Comparison of ENCODE assay signal across 19 mouse cellular contexts in the genomic region with DNA sequence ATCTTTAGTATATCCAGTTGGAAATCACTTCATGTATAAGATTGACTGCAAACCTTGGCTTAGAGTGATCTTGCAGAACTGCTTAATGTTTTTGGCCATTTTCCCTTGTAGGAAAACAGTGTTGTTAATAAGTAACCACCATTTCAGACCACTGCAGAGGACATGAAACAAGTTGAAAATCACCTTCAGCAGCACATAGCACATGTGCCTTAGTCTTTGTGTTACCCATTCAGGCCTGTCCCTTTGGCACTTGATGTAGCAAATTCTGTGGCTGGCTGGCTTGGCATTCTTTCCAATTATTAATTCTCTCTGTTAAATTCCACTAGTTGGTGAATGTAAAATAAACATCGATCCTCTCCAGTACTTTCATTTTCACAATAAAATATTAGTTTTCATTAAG. TPM values are rescaled to one million over a fixed set of nuclear protein-coding genes. Genes with fewer than 3 reads are reported as not detected.
DNase-seq lines count a peak whose midpoint lies in the region; ATAC-seq and TF ChIP-seq lines count a peak whose summit lies in the region.
"Had no signal": no experiment of that assay in that cellular context is flagged by ENCODE, and none has a peak within 500 bp of the region (broad histone marks: within the 10 kb centered on the region; RNA-seq: fewer than 3 reads in every experiment).

No protein-coding gene starts in this region.

- no peaks in the 10 kb centered on the region for H3K4me1 ChIP-seq in kidney, embryonic 14.5 days (ENCODE audit: control insufficient read depth, insufficient read depth, low read length)
- H3K4me1 ChIP-seq in kidney, postnatal 0 days (replicated peaks; ENCODE audit: insufficient read depth, low read length): no peaks in the 10 kb centered on the region
- H3K4me1 ChIP-seq: embryonic facial prominence, embryonic 13.5 days; forebrain, embryonic 12.5 days; hindbrain, embryonic 13.5 days had no signal

- H3K27me3 ChIP-seq in kidney, embryonic 14.5 days (ENCODE audit: control insufficient read depth, insufficient read depth, low read length): no peaks in the 10 kb centered on the region
- no peaks in the 10 kb centered on the region for H3K27me3 ChIP-seq in kidney, postnatal 0 days (ENCODE audit: insufficient read depth, low read length)
- H3K27me3 ChIP-seq: embryonic facial prominence, embryonic 13.5 days; forebrain, embryonic 12.5 days; hindbrain, embryonic 13.5 days had no signal

- no peak overlapping the region for H3K9ac ChIP-seq in kidney, embryonic 14.5 days (ENCODE audit: low read depth, low read length)
- no peak overlapping the region for H3K9ac ChIP-seq in kidney, postnatal 0 days (ENCODE audit: low read depth, low read length)
- H3K9ac ChIP-seq: embryonic facial prominence, embryonic 13.5 days; forebrain, embryonic 12.5 days; hindbrain, embryonic 13.5 days had no signal

- 83% methylated on average over 1 of the region's 1 CpGs for WGBS in kidney, embryonic 14.5 days
- 86% methylated on average over 1 of the region's 1 CpGs for WGBS in kidney, postnatal 0 days

- peak; percentile 4 for DNase-seq in kidney, adult 18-20 months
- DNase-seq in kidney, adult 8-10 months: peak; percentile 25 to 71
- DNase-seq in kidney, postnatal 0 days (ENCODE audit: low spot score): peak; percentile 2
- DNase-seq in kidney, postnatal 36 days: peak; percentile 20 to 60
- no peak for DNase-seq in spleen, postnatal 4 days (ENCODE audit: low spot score in 2 of 2)
- DNase-seq in heart, adult 11 months: no peak
- DNase-seq in thymus, postnatal 10 days (ENCODE audit: low spot score in 2 of 2): no peak
- DNase-seq: adrenal gland, adult 2 months; adrenal gland, postnatal 25 days; cerebellum, adult 18-20 months; cerebellum, adult 9-11 months; cerebellum, postnatal 36 days; gastrocnemius, postnatal 14 days; heart, postnatal 10 days had no signal

- ATAC-seq in kidney, embryonic 14.5 days (ENCODE audit: low FRiP score, low TSS enrichment): no peak
- ATAC-seq in kidney, postnatal 0 days (replicated peaks; ENCODE audit: low FRiP score, low read depth): 0 out of 2 replicates have a peak, but pooled peaks have one; percentile 66
- ATAC-seq: forebrain, embryonic 16.5 days had no signal

- H3K36me3 ChIP-seq in kidney, embryonic 14.5 days (ENCODE audit: control insufficient read depth, insufficient read depth, low read length): no peaks in the 10 kb centered on the region
- no peaks in the 10 kb centered on the region for H3K36me3 ChIP-seq in kidney, postnatal 0 days (ENCODE audit: insufficient read depth, low read length)
- H3K36me3 ChIP-seq: embryonic facial prominence, embryonic 13.5 days; forebrain, embryonic 12.5 days; hindbrain, embryonic 13.5 days had no signal

- no peak overlapping the region for H3K27ac ChIP-seq in kidney, embryonic 14.5 days (ENCODE audit: low read depth, low read length)
- H3K27ac ChIP-seq in kidney, postnatal 0 days: no peak overlapping the region
- H3K27ac ChIP-seq: embryonic facial prominence, embryonic 13.5 days; forebrain, embryonic 12.5 days; hindbrain, embryonic 13.5 days had no signal

- H3K9me3 ChIP-seq in kidney, embryonic 14.5 days (ENCODE audit: control insufficient read depth, low read length): no peaks in the 10 kb centered on the region
- H3K9me3 ChIP-seq in kidney, postnatal 0 days (replicated peaks; ENCODE audit: low read length): no peaks in the 10 kb centered on the region
- H3K9me3 ChIP-seq: forebrain, embryonic 12.5 days had no signal

- H3K4me2 ChIP-seq in kidney, embryonic 14.5 days (replicated peaks; ENCODE audit: low read depth, low read length): no peak overlapping the region
- no peak overlapping the region for H3K4me2 ChIP-seq in kidney, postnatal 0 days (ENCODE audit: low read length)
- H3K4me2 ChIP-seq: embryonic facial prominence, embryonic 13.5 days; forebrain, embryonic 12.5 days; hindbrain, embryonic 13.5 days had no signal

- H3K4me3 ChIP-seq in kidney, embryonic 14.5 days (ENCODE audit: low read length): no peak overlapping the region
- no peak overlapping the region for H3K4me3 ChIP-seq in kidney, postnatal 0 days (replicated peaks; ENCODE audit: low read depth, low read length)
- H3K4me3 ChIP-seq: embryonic facial prominence, embryonic 13.5 days; forebrain, embryonic 12.5 days; hindbrain, embryonic 13.5 days had no signal

- TF ChIP-seq CTCF in kidney, postnatal 0 days (IDR thresholded peaks at IDR 0.05; ENCODE audit: low read depth): no peak

RNA-seq across cellular contexts. Expression of a gene that starts 43.1 kb away (rescaled TPM):
- polyA plus RNA-seq in kidney, embryonic 14.5 days (2014; fragmentation: Nextera tagmentation; extraction: Ambion mirVana): 0.12 and 0.19 TPM in 2 replicates
- polyA plus RNA-seq in kidney, postnatal 0 days (2015; fragmentation: Nextera tagmentation; extraction: Ambion mirVana): 0.11 and 0.17 TPM in 2 replicates

Comparison
In these comparisons a context has a peak if more than half of its experiments do, and no peak if none do; other contexts are left out.
1. DNase-seq: peak in kidney, adult 18-20 months (single experiment), kidney, adult 8-10 months (2 of 2), kidney, postnatal 0 days (single experiment) and kidney, postnatal 36 days (2 of 2); none in spleen, postnatal 4 days (0 of 2), heart, adult 11 months (single experiment) and thymus, postnatal 10 days (0 of 2).